Mouse (Mus musculus): ENCODE results near the gene Klk1b8.
"Not testable (repeated sequence)": the region's sequence is repeated elsewhere in the genome, so short reads cannot be mapped to it uniquely, and the experiment has no call there.

Klk1b8 gene

DNA sequence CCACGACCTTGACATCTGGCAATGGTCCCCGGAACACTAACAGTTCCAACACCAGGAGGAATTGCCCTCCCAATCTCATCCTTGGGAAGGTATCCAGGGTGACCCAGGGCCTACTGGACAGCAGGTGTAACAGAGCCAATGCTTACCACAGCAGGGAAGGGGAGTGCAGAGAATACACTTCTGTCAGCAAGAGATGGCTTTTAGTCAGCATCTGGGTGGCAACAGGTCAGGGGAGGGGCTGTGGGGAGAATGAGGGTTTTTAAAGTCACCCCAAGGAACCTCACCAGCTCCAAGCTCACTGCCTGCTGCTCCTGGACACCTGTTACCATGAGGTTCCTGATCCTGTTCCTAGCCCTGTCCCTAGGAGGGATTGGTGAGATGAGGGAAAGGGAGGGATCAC is at the start of gene Klk1b8:
Gene Klk1b8, plus strand, starts transcription at position 301 of the 400 bp plus-strand sequence.
- DNase-seq: no peak

- DNase-seq: no peak
Observed at GRCm38 (mm10) chr7:43914821-43915220, 35.6 kb upstream of the Klk1b8 start.

GRCm38 (mm10) chr7:43918426-43918825 is 32.0 kb upstream of the Klk1b8 start:
- DNase-seq: no peak

DNA sequence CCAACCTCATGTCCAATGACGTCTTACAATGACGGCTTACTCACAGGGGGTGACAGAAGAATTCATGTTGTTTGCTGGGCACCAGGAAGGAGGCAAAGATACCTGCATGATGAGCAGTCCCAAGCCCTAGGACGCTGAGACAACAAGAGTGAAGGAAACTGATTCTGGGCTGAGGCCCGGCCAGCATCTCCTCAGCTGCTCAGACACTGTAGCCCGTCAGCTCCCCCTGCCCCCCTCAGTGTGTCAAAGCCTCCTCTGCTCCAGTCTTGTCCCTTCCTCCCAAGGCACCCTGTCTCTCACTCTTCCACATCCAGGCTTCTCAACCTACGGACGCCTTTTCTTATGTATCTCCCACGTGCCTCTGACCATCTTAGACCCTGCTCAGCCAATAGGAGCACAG is 31.6 kb upstream of the Klk1b8 start:
- DNase-seq: no peak

GRCm38 (mm10) chr7:43919559-43920451 is 30.7 kb upstream of the Klk1b8 start:
- peak; percentile 54 to 73 for DNase-seq

- no peak for DNase-seq
Observed at GRCm38 (mm10) chr7:43920582-43920981, 29.9 kb upstream of the Klk1b8 start.

- no peak for DNase-seq
Observed at GRCm38 (mm10) chr7:43921087-43921486, 29.4 kb upstream of the Klk1b8 start.

DNA sequence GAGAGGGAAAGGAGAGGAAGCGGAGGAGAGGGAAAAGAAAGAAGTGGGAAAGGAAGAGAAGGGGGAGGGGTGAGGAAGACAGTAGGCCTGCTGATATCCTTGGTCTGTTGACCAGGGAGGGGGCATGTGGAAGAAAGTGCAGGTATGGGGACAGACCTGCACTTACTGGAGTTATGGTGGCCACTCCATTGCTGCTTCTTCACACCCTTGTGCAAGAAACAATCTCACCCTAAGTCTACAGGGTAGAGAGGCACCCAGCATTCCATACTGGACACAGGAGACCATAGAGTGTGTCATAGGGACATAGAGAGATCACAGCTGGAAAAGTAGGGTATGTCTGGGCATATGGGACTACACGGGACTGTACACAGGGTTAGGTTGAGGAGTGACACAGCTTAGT is 28.5 kb upstream of the Klk1b8 start:
- DNase-seq: no peak

DNA sequence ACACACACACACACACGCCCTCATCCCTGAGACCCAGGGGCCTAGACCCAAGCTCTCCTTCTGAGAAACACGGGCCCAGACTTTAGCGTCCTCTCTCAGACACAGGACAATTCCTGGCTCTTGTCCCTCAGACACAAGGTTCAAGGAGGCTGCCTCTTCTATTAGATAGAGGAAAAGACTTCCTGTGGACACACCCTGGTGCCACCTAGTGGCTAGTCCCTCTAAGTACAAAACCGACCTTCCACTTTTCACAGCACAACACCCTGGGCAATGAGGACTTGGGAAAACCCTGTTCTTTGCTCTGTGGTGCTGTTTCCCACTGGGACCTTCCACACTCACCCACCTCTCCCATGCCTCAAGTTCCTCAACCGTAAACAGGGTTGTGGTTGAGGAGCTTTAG is 24.5 kb upstream of the Klk1b8 start:
- peak in 1 of 2 experiments; percentile 19 for DNase-seq

GRCm38 (mm10) chr7:43928521-43928920 is 21.9 kb upstream of the Klk1b8 start:
- peak; percentile 23 to 39 for DNase-seq

DNA sequence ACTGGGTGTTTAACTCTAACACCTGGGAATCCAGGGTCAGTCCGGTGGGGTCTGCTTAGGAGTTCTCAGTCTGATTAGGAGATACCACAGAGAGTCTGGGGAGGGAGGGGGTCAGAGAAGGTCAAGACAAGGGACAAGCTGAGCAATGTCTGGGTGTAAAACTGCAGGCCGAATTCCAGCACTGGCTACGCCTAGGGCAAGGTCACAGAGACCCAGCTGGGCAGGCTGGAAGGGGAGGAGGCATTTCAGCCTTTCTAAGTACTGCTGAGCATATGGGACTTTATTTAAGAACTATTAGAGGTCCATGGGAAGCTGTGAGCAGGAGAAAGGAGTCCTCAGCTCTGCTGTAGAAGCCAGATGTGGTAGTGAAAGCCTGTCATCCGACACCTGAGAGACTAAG is 18.1 kb upstream of the Klk1b8 start:
- no peak for DNase-seq

DNA sequence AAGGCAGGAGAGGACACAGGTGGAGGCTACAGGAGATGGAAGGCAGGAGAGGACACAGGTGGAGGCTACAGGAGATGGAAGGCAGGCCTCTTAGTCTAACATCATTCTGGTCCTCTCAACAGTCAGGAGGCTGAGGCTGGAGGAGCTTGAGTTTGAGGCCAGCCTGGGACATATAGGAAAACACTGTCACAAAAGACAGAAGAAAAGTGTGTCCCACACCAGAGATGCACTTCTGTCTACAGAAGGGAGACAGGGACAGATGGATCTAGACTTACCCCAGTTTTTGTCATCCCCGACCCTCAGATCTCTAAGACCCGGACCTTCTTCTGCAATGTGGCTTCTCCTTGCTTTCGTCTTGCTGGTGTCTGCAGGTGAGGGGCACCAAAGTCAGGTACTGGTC is 17.0 kb upstream of the Klk1b8 start, which contains the start of gene Klk15:
Gene Klk15, plus strand, starts transcription at position 301 of the 400 bp plus-strand sequence.
- no peak for DNase-seq

DNA sequence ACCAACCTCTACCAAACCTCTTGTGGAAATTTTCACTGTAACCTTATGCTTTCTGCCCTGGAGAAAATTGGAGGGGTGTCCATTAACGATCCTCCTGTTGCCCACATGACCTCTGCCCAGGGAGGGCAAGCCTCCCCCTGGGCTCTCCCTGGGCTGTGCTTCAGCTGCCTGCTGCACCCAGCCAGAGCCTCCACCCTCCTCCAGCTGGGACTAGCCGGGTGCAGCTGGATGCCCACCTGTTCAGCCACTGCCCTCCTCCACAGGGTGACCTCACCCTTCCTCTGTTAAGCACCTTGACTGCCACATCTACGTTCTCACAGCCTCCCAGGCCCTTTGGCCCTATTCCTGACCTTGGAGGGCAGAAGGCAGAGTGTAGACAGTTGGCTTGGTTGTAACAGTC is 15.7 kb upstream of the Klk1b8 start:
- DNase-seq: peak; percentile 26 to 61

DNA sequence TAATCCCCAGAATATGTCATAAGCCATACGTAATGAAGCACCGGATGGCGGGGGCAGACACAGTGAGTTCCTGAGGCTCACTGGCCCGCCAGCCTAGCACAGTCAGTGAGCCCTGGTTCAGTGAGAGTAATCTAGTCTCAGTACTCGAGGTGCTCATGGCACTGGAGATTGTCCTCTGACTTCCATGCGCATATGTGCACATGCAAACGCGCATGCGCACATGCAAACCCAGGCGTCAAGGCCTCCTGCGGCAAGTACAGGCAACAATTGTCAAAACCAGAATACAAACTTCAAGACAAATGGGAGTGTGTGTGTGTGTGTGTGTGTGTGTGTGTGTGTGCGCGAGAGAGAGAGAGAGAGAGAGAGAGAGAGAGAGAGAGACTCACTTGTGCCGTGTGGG is 13.9 kb upstream of the Klk1b8 start:
- DNase-seq: no peak

DNA sequence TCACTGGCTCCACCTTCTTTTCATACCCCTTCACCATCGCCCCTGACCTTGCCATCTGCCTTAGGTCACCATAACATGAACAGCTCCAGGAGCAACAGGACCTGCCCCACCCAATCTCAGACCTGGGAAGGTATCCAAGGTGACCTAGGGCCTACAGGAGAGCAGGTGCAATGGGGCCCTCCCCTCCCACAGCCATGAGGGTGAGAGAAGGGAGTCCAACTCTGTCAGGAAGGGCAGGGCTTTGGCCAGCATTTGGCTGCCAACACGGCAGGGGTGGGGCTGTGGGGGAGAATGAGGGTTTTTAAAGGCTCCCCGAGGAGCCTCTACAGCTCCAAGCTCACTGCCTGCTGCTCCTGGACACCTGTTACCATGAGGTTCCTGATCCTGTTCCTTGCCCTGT is 8.2 kb upstream of the Klk1b8 start:
- peak; percentile 25 to 40 for DNase-seq

- DNase-seq: no peak
Observed at GRCm38 (mm10) chr7:43944727-43945264, 5.7 kb upstream of the Klk1b8 start.

DNA sequence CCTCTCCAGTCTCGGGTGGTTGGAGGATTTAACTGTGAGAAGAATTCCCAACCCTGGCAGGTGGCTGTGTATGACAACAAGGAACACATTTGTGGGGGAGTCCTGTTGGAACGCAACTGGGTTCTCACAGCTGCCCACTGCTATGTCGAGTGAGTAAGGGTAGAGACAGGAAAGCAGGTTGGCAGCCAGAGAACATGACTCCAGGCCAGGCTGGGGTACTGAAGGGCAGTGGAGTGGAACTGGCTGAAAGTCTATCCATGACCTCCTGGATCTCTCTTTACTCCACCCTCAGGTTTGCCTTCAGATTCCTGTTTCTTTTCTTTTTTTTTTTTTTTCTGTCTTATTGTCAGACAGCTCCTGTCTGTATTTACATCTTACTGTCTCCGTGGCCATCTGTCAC is 2.2 kb downstream of the Klk1b8 start:
- DNase-seq: peak; percentile 12 to 38

GRCm38 (mm10) chr7:43966451-43966850 is 16.0 kb downstream of the Klk1b8 start, which contains the start of gene Klk1b1:
TSS of gene Klk1b1 (plus strand) at chr7:43966751.
- no peak for DNase-seq

- DNase-seq: no peak
Observed at GRCm38 (mm10) chr7:43967058-43967457, 16.6 kb downstream of the Klk1b8 start.

DNA sequence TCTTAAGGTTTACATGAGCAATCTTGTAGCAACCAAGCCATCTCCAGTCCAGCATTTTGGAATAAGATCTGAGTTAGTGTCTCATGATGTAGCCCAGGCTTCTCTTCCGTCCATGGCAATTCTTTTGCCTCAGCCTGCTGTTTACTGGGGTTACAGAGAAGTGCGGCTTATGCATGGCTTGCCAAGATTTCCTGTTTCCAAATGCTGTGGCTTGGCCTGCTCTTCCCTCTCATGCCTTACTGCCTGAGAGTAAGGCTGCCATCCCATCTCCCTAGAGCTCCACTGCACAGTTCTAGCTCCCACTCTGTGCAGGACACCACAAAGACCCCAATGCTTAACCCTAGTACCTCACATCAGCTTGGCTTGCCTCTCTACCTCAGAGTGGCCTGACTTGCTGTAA is 17.1 kb downstream of the Klk1b8 start:
- DNase-seq: no peak

- not testable (repeated sequence) for DNase-seq
Observed at GRCm38 (mm10) chr7:43975761-43976160, 25.3 kb downstream of the Klk1b8 start, which contains the start of gene Klk1b9. TSS of gene Klk1b9 (plus strand) at chr7:43976061.

DNA sequence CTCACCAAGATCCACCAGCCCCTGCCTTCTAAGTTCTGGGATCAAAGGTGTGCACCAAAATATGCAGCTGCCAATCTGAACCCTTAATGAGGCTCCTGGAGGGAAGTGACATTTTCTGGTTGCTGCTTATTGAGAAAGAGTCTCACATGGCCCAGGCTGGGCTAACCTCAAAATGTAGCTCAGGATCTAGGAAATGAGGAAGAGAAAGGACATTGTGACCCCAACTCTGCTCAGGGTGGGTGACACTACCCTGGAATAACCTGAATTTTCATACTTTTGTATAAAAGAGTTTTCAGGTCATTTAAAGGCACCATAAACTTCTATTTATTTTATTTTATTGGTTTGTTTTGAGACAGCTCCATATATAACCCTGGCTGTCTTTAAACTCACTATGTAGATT is 35.2 kb downstream of the Klk1b8 start:
- no peak for DNase-seq

- not testable (repeated sequence) for DNase-seq
Observed at GRCm38 (mm10) chr7:43994821-43995220, 44.4 kb downstream of the Klk1b8 start.

DNA sequence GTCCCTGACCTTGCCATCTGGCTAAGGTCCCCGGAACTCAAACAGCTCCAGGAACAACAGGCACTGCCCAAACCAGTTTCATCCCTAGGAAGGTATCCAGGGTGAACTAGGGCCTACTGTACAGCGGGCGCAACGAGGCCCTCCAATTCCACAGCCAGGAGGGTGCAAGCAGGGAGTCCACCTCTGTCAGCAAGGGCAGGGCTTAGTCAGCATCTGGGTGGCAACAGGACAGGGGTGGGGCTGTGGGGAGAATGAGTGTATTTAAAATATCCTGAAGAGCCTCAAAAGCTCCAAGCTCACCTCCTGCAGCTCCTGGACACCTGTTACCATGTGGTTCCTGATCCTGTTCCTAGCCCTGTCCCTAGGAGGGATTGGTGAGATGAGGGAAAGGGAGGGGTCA is 45.1 kb downstream of the Klk1b8 start, which contains the start of gene Klk1b11:
Gene Klk1b11, plus strand, starts transcription at position 301 of the 400 bp plus-strand sequence.
- not testable (repeated sequence) for DNase-seq

All from kidney, adult 8-10 months (tissue).